Mouse (Mus musculus): ENCODE measurements around the gene Crispld2. TPM values are rescaled to one million over a fixed set of nuclear protein-coding genes. Genes with fewer than 3 reads are reported as not detected.

The Crispld2 gene
- polyA plus RNA-seq, 1 experiment from 2014 or later, result 1.8 TPM

GRCm38 (mm10) chr8:120000461-120000860, 8.2 kb downstream of the Crispld2 start:
- Histone ChIP-seq H3K9me3 (ENCODE audit: control insufficient read depth, low read length) (no peaks in the 10 kb centered on the region), H3K36me3 (ENCODE audit: control insufficient read depth, insufficient read depth, low read length) (no peaks in the 10 kb centered on the region), H3K9ac (ENCODE audit: low read length) (no peak overlapping the region), H3K4me2 (ENCODE audit: low read length) (no peak overlapping the region), H3K27me3 (ENCODE audit: control insufficient read depth, insufficient read depth, low read length) (no peaks in the 10 kb centered on the region), H3K4me3 (ENCODE audit: control insufficient read depth in 1 of 2, insufficient read depth in 1 of 2, low read depth in 1 of 2, low read length in 2 of 2) (no peak overlapping the region), H3K27ac (replicated peaks in 1 of 2; ENCODE audit: control insufficient read depth in 1 of 2, insufficient read depth in 1 of 2, low read depth in 2 of 2, low read length in 2 of 2) (no peak overlapping the region), H3K4me1 (ENCODE audit: control insufficient read depth in 2 of 2, insufficient read depth in 2 of 2, low read length in 2 of 2) (peaks cover 6 to 7% of the 10 kb centered on the region in 2 experiments; a peak in 2 of 4 replicates)
- WGBS, result 35% methylated on average over 8 of the region's 8 CpGs
- ATAC-seq (ENCODE audit: insufficient number of reproducible peaks, insufficient read depth, low FRiP score, low read depth), result no peak

DNA sequence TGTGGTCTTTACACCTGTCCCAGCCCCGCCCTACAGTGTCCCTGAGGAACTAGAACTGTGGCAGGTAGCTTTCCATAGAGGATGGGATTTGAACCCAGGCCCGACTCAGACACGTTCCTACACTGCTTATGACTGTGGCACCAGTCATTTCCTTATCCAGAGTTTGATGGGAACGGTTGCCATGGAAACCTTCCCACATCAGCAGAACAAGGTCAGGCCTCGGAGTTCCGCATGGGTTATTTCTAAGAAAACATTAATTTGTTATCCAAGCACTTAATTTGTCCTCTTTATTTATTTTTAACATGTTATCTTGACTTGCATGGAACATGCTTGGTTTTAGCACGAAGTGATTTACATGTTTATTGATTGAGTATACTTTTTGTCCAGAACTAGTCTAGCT, 9.5 kb downstream of the Crispld2 start:
- Histone ChIP-seq H3K9me3 (ENCODE audit: control insufficient read depth, low read length) (no peaks in the 10 kb centered on the region), H3K4me1 (ENCODE audit: control insufficient read depth in 2 of 2, insufficient read depth in 2 of 2, low read length in 2 of 2) (peaks cover 6 to 7% of the 10 kb centered on the region in 2 experiments; a peak in 2 of 4 replicates), H3K9ac (ENCODE audit: low read length) (no peak overlapping the region), H3K4me3 (ENCODE audit: control insufficient read depth in 1 of 2, insufficient read depth in 1 of 2, low read depth in 1 of 2, low read length in 2 of 2) (no peak overlapping the region), H3K4me2 (ENCODE audit: low read length) (no peak overlapping the region), H3K27ac (replicated peaks in 1 of 2; ENCODE audit: control insufficient read depth in 1 of 2, insufficient read depth in 1 of 2, low read depth in 2 of 2, low read length in 2 of 2) (no peak overlapping the region), H3K36me3 (ENCODE audit: control insufficient read depth, insufficient read depth, low read length) (no peaks in the 10 kb centered on the region), H3K27me3 (ENCODE audit: control insufficient read depth, insufficient read depth, low read length) (no peaks in the 10 kb centered on the region)
- no peak for ATAC-seq (ENCODE audit: insufficient number of reproducible peaks, insufficient read depth, low FRiP score, low read depth)
- 81% methylated on average over 7 of the region's 7 CpGs for WGBS

DNA sequence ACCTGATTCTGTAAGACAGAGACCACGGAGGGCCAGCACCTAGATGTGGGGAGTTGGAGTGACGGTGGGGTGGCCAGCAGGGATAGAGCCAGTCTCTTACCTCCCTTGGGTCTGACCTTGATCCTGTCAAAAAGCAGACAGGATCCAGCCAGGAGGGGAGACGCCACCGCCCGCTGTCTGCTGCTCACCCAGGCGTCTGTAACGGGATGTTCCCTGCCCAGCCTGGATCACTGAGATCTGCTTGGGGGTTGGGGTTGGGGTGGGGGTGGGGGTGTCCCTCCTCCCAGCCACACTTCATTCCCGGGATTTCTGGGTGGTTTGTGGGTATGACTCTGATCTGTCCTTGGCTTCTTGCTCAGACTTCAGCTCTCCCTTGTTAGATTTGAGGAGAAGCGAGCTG, 10.1 kb downstream of the Crispld2 start:
- Histone ChIP-seq H3K4me3 (ENCODE audit: control insufficient read depth in 1 of 2, insufficient read depth in 1 of 2, low read depth in 1 of 2, low read length in 2 of 2) (no peak overlapping the region), H3K27me3 (ENCODE audit: control insufficient read depth, insufficient read depth, low read length) (no peaks in the 10 kb centered on the region), H3K4me2 (ENCODE audit: low read length) (no peak overlapping the region), H3K36me3 (ENCODE audit: control insufficient read depth, insufficient read depth, low read length) (no peaks in the 10 kb centered on the region), H3K27ac (replicated peaks in 1 of 2; ENCODE audit: control insufficient read depth in 1 of 2, insufficient read depth in 1 of 2, low read depth in 2 of 2, low read length in 2 of 2) (no peak overlapping the region), H3K9ac (ENCODE audit: low read length) (0 out of 2 replicates have a peak overlapping the region, but pooled peaks have one; percentile 30), H3K4me1 (ENCODE audit: control insufficient read depth in 2 of 2, insufficient read depth in 2 of 2, low read length in 2 of 2) (peaks cover 6 to 7% of the 10 kb centered on the region in 2 experiments; a peak in 2 of 4 replicates), H3K9me3 (ENCODE audit: control insufficient read depth, low read length) (no peaks in the 10 kb centered on the region)
- no peak for ATAC-seq (ENCODE audit: insufficient number of reproducible peaks, insufficient read depth, low FRiP score, low read depth)
- WGBS, result 45% methylated on average over 9 of the region's 9 CpGs

- H3K9me3 ChIP-seq (ENCODE audit: control insufficient read depth, low read length), result no peaks in the 10 kb centered on the region
- peaks cover 6 to 7% of the 10 kb centered on the region in 2 experiments; a peak in 2 of 4 replicates for H3K4me1 ChIP-seq (ENCODE audit: control insufficient read depth in 2 of 2, insufficient read depth in 2 of 2, low read length in 2 of 2)
- no peak overlapping the region for H3K27ac ChIP-seq (replicated peaks in 1 of 2; ENCODE audit: control insufficient read depth in 1 of 2, insufficient read depth in 1 of 2, low read depth in 2 of 2, low read length in 2 of 2)
- no peak overlapping the region for H3K4me3 ChIP-seq (ENCODE audit: control insufficient read depth in 1 of 2, insufficient read depth in 1 of 2, low read depth in 1 of 2, low read length in 2 of 2)
- no peak overlapping the region for H3K9ac ChIP-seq (ENCODE audit: low read length)
- WGBS, result 28% methylated on average over 14 of the region's 14 CpGs
- peaks cover 4% of the 10 kb centered on the region; the same call in 1 of the 2 replicates for H3K27me3 ChIP-seq (ENCODE audit: control insufficient read depth, insufficient read depth, low read length)
- no peak overlapping the region for H3K4me2 ChIP-seq (ENCODE audit: low read length)
- ATAC-seq (ENCODE audit: insufficient number of reproducible peaks, insufficient read depth, low FRiP score, low read depth), result no peak; the same call in 1 of the 2 replicates
- H3K36me3 ChIP-seq (ENCODE audit: control insufficient read depth, insufficient read depth, low read length), result no peaks in the 10 kb centered on the region
Measured at GRCm38 (mm10) chr8:120004154-120004702, 12.0 kb downstream of the Crispld2 start.

- Histone ChIP-seq H3K27ac (replicated peaks in 1 of 2; ENCODE audit: control insufficient read depth in 1 of 2, insufficient read depth in 1 of 2, low read depth in 2 of 2, low read length in 2 of 2) (0 out of 4 replicates have a peak overlapping the region, but pooled peaks of 1 of the 2 experiments have one; percentile 15), H3K9ac (ENCODE audit: low read length) (no peak overlapping the region)
- no peak for ATAC-seq (ENCODE audit: insufficient number of reproducible peaks, insufficient read depth, low FRiP score, low read depth)
Measured at GRCm38 (mm10) chr8:120004705-120005381, 12.6 kb downstream of the Crispld2 start.

DNA sequence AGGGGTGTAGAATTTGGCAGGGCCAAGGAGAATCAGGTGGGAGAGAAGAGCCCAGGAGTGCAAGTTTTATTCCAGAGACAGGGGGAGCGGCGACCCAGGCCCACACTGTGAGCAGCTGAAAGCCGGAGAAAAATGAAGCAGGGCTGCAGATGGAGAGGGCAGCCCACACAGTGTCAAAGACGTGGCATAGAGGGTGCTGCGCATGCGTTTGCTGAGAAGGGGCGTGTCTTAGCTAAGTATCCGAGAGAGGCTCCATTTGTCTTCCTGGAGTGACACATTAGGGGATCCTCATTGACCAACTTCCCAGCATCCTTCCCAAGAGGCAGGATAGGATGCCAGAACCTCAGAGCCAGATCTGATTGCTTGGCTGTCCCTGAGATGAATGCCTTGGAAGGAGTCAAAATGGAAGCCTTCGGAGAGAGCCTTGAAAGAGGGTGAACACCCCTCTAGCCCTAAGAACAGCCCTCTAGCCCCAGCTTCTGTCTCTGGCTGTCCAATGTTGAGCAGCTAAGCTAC, 14.5 kb downstream of the Crispld2 start:
- WGBS, result 40% methylated on average over 9 of the region's 9 CpGs
- Histone ChIP-seq H3K27ac (replicated peaks in 1 of 2; ENCODE audit: control insufficient read depth in 1 of 2, insufficient read depth in 1 of 2, low read depth in 2 of 2, low read length in 2 of 2) (no peak overlapping the region), H3K36me3 (ENCODE audit: control insufficient read depth, insufficient read depth, low read length) (no peaks in the 10 kb centered on the region)

More at GRCm38 (mm10) chr8:120004705-120005381, 12.6 kb downstream of the Crispld2 start:
- Histone ChIP-seq H3K4me2 (ENCODE audit: low read length) (no peak overlapping the region), H3K4me1 (ENCODE audit: control insufficient read depth in 2 of 2, insufficient read depth in 2 of 2, low read length in 2 of 2) (peaks cover 6 to 7% of the 10 kb centered on the region in 2 experiments; a peak in 2 of 4 replicates), H3K36me3 (ENCODE audit: control insufficient read depth, insufficient read depth, low read length) (no peaks in the 10 kb centered on the region), H3K27me3 (ENCODE audit: control insufficient read depth, insufficient read depth, low read length) (peaks cover 4% of the 10 kb centered on the region; the same call in 1 of the 2 replicates), H3K4me3 (ENCODE audit: control insufficient read depth in 1 of 2, insufficient read depth in 1 of 2, low read depth in 1 of 2, low read length in 2 of 2) (no peak overlapping the region), H3K9me3 (ENCODE audit: control insufficient read depth, low read length) (no peaks in the 10 kb centered on the region)
- 59% methylated on average over 2 of the region's 2 CpGs for WGBS

DNA sequence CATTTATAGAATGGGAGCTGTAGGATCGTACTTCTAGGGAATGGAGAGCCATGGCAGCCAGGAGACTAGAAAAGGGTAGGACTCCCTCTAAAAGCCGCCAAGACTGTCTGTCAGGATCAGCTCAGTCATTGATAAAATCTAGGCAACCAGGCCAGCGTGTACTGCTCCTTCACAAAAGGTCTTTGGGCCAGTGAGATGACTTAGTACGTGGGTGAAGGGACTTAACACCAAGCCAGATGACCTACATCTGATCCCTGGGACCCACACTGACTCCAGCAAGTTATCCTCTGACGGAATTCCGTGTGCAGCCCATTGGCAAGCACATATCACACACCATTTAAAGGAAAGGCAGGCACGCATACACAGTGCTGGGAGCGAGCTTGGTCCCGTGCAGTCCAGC, 14.9 kb downstream of the Crispld2 start:
- Histone ChIP-seq H3K9ac (ENCODE audit: low read length) (no peak overlapping the region), H3K4me1 (ENCODE audit: control insufficient read depth in 2 of 2, insufficient read depth in 2 of 2, low read length in 2 of 2) (peaks cover 6 to 7% of the 10 kb centered on the region in 2 experiments; a peak in 2 of 4 replicates), H3K9me3 (ENCODE audit: control insufficient read depth, low read length) (no peaks in the 10 kb centered on the region), H3K4me3 (ENCODE audit: control insufficient read depth in 1 of 2, insufficient read depth in 1 of 2, low read depth in 1 of 2, low read length in 2 of 2) (no peak overlapping the region), H3K27me3 (ENCODE audit: control insufficient read depth, insufficient read depth, low read length) (peaks cover 4% of the 10 kb centered on the region; the same call in 1 of the 2 replicates), H3K27ac (replicated peaks in 1 of 2; ENCODE audit: control insufficient read depth in 1 of 2, insufficient read depth in 1 of 2, low read depth in 2 of 2, low read length in 2 of 2) (no peak overlapping the region), H3K36me3 (ENCODE audit: control insufficient read depth, insufficient read depth, low read length) (no peaks in the 10 kb centered on the region), H3K4me2 (ENCODE audit: low read length) (no peak overlapping the region)
- ATAC-seq (ENCODE audit: insufficient number of reproducible peaks, insufficient read depth, low FRiP score, low read depth), result no peak
- 70% methylated on average over 9 of the region's 9 CpGs for WGBS

More for the DNA sequence above, 14.5 kb downstream of the Crispld2 start:
- H3K4me3 ChIP-seq (ENCODE audit: control insufficient read depth in 1 of 2, insufficient read depth in 1 of 2, low read depth in 1 of 2, low read length in 2 of 2), result no peak overlapping the region
- no peaks in the 10 kb centered on the region for H3K9me3 ChIP-seq (ENCODE audit: control insufficient read depth, low read length)
- no peak overlapping the region for H3K4me2 ChIP-seq (ENCODE audit: low read length)
- H3K4me1 ChIP-seq (ENCODE audit: control insufficient read depth in 2 of 2, insufficient read depth in 2 of 2, low read length in 2 of 2), result peaks cover 6 to 7% of the 10 kb centered on the region in 2 experiments; a peak in 2 of 4 replicates
- no peak for ATAC-seq (ENCODE audit: insufficient number of reproducible peaks, insufficient read depth, low FRiP score, low read depth)
- no peak overlapping the region for H3K9ac ChIP-seq (ENCODE audit: low read length)
- peaks cover 4% of the 10 kb centered on the region; the same call in 1 of the 2 replicates for H3K27me3 ChIP-seq (ENCODE audit: control insufficient read depth, insufficient read depth, low read length)
